Mouse (Mus musculus) forebrain, embryonic 16.5 days (tissue): ENCODE results near the gene Trpc6. TPM values are rescaled to one million over a fixed set of nuclear protein-coding genes. Genes with fewer than 3 reads are reported as not detected.

Experiments used
- ATAC-seq: fragments of 200-750 bp; cut with Nextera tagmentation; 2 replicates; pipeline ENCODE4 v1.8.0; 2017; ENCODE audit warnings: mild to moderate bottlenecking, moderate library complexity
- H3K27ac ChIP-seq: fragments of 300-500 bp; sonication (generic); 2 replicates; pipeline ENCODE4 v1.5.1; 2014; ENCODE audit warnings: low read length, control low read depth
- H3K27me3 ChIP-seq: fragments of 300-500 bp; sonication (generic); replicated peaks from 2 replicates; pipeline ENCODE4 v1.6.1; 2014; ENCODE audit warnings: low read length; ENCODE audit not compliant: control insufficient read depth, insufficient read depth
- H3K36me3 ChIP-seq: fragments of 300-500 bp; sonication (generic); 2 replicates; pipeline ENCODE4 v1.6.1; 2014; ENCODE audit not compliant: control insufficient read depth, insufficient read depth
- H3K4me1 ChIP-seq: fragments of 300-500 bp; sonication (generic); replicated peaks from 2 replicates; pipeline ENCODE4 v1.6.1; 2014; ENCODE audit warnings: low read length; ENCODE audit not compliant: control insufficient read depth, insufficient read depth
- H3K4me2 ChIP-seq: fragments of 300-500 bp; sonication (generic); 2 replicates; pipeline ENCODE4 v1.6.1; 2014; ENCODE audit warnings: mild to moderate bottlenecking, low read length, control low read depth
- H3K4me3 ChIP-seq: fragments of 300-500 bp; sonication (generic); replicated peaks from 2 replicates; pipeline ENCODE4 v1.5.1; 2014; ENCODE audit warnings: mild to moderate bottlenecking, low read length, control low read depth
- H3K9ac ChIP-seq: fragments of 300-500 bp; sonication (generic); replicated peaks from 2 replicates; pipeline ENCODE4 v1.6.1; 2014; ENCODE audit warnings: low read depth, low read length, control low read depth
- H3K9me3 ChIP-seq: fragments of 300-500 bp; sonication (generic); 2 replicates; pipeline ENCODE4 v1.6.1; 2016; ENCODE audit warnings: low read length; ENCODE audit not compliant: control insufficient read depth
- WGBS: fragments of 180-500 bp; shearing (Covaris S2); extraction: QIAGEN DNeasy Blood & Tissue Kit; methylation state at CpG from one replicate; pipeline ENCODE4 v1.1.7; 2014; 5-methylcytosine and 5-hydroxymethylcytosine counted together
- polyA plus RNA-seq: library from polyadenylated mRNA; unstranded; fragments of >200 nt; fragmentation: Nextera tagmentation; extraction: Ambion mirVana; gene quantifications from 2 replicates; pipeline ENCODE4 v1.2.1, GENCODE M21; 2015

Trpc6 gene
- polyA plus RNA-seq, 1 experiment from 2014 or later, result 0.56 TPM

- Histone ChIP-seq H3K4me3 (no peak overlapping the region), H3K4me2 (no peak overlapping the region), H3K27ac (no peak overlapping the region), H3K36me3 (no peaks in the 10 kb centered on the region), H3K9ac (no peak overlapping the region), H3K4me1 (no peaks in the 10 kb centered on the region), H3K27me3 (no peaks in the 10 kb centered on the region), H3K9me3 (no peaks in the 10 kb centered on the region)
- no peak for ATAC-seq
- WGBS, result 80% methylated on average over 3 of the region's 3 CpGs
Measured at GRCm38 (mm10) chr9:8729056-8729455, 185.1 kb downstream of the Trpc6 start.
